Mouse (Mus musculus): Measurements from ENCODE around the gene Dmrtb1. TPM values are rescaled to one million over a fixed set of nuclear protein-coding genes. Genes with fewer than 3 reads are reported as not detected.

Dmrtb1 gene
- total RNA-seq, 2 experiments from 2014 or later = not detected

- ATAC-seq (replicated peaks; ENCODE audit: low FRiP score, low TSS enrichment, poor library complexity, severe bottlenecking) = no peak
These were observed 849 bp downstream of the Dmrtb1 start for GRCm38 (mm10) chr4:107683006-107683756.

GRCm38 (mm10) chr4:107681099-107681849, 2.8 kb downstream of the Dmrtb1 start:
- ATAC-seq (replicated peaks; ENCODE audit: low FRiP score, low TSS enrichment, poor library complexity, severe bottlenecking) = no peak

GRCm38 (mm10) chr4:107680311-107681098, 3.5 kb downstream of the Dmrtb1 start:
- no peak for ATAC-seq (replicated peaks; ENCODE audit: low FRiP score, low TSS enrichment, poor library complexity, severe bottlenecking)

- ATAC-seq (replicated peaks; ENCODE audit: low FRiP score, low TSS enrichment, poor library complexity, severe bottlenecking) = no peak
These were observed 8.4 kb downstream of the Dmrtb1 start for GRCm38 (mm10) chr4:107675645-107676044.

GRCm38 (mm10) chr4:107674322-107674644, 9.7 kb downstream of the Dmrtb1 start:
- no peak for ATAC-seq (replicated peaks; ENCODE audit: low FRiP score, low TSS enrichment, poor library complexity, severe bottlenecking)

GRCm38 (mm10) chr4:107673638-107674321, 10.2 kb downstream of the Dmrtb1 start:
- ATAC-seq (replicated peaks; ENCODE audit: low FRiP score, low TSS enrichment, poor library complexity, severe bottlenecking) = peak; percentile 97

GRCm38 (mm10) chr4:107670731-107671130, 13.3 kb downstream of the Dmrtb1 start:
- no peak for ATAC-seq (replicated peaks; ENCODE audit: low FRiP score, low TSS enrichment, poor library complexity, severe bottlenecking)

GRCm38 (mm10) chr4:107668514-107668913, 15.5 kb downstream of the Dmrtb1 start:
- ATAC-seq (replicated peaks; ENCODE audit: low FRiP score, low TSS enrichment, poor library complexity, severe bottlenecking) = no peak

GRCm38 (mm10) chr4:107660649-107661048, 23.4 kb downstream of the Dmrtb1 start:
- no peak for ATAC-seq (replicated peaks; ENCODE audit: low FRiP score, low TSS enrichment, poor library complexity, severe bottlenecking)

- no peak for ATAC-seq (replicated peaks; ENCODE audit: low FRiP score, low TSS enrichment, poor library complexity, severe bottlenecking)
These were observed 30.8 kb downstream of the Dmrtb1 start for GRCm38 (mm10) chr4:107653280-107653643.

GRCm38 (mm10) chr4:107652598-107653279, 31.3 kb downstream of the Dmrtb1 start:
- ATAC-seq (replicated peaks; ENCODE audit: low FRiP score, low TSS enrichment, poor library complexity, severe bottlenecking) = peak; percentile 83

GRCm38 (mm10) chr4:107651021-107651496, 33.0 kb downstream of the Dmrtb1 start:
- ATAC-seq (replicated peaks; ENCODE audit: low FRiP score, low TSS enrichment, poor library complexity, severe bottlenecking) = no peak

- ATAC-seq (replicated peaks; ENCODE audit: low FRiP score, low TSS enrichment, poor library complexity, severe bottlenecking) = no peak
These were observed 35.0 kb downstream of the Dmrtb1 start for GRCm38 (mm10) chr4:107648959-107649485.

- ATAC-seq (replicated peaks; ENCODE audit: low FRiP score, low TSS enrichment, poor library complexity, severe bottlenecking) = no peak
These were observed 42.4 kb downstream of the Dmrtb1 start for GRCm38 (mm10) chr4:107641624-107642023.

GRCm38 (mm10) chr4:107638303-107638702, 45.7 kb downstream of the Dmrtb1 start:
- no peak for ATAC-seq (replicated peaks; ENCODE audit: low FRiP score, low TSS enrichment, poor library complexity, severe bottlenecking)

GRCm38 (mm10) chr4:107637670-107638069, 46.4 kb downstream of the Dmrtb1 start:
- peak; percentile 70 for ATAC-seq (replicated peaks; ENCODE audit: low FRiP score, low TSS enrichment, poor library complexity, severe bottlenecking)

- no peak for ATAC-seq (replicated peaks; ENCODE audit: low FRiP score, low TSS enrichment, poor library complexity, severe bottlenecking)
These were observed 47.9 kb downstream of the Dmrtb1 start for GRCm38 (mm10) chr4:107636099-107636498.

- ATAC-seq (replicated peaks; ENCODE audit: low FRiP score, low TSS enrichment, poor library complexity, severe bottlenecking) = no peak
These were observed 49.4 kb downstream of the Dmrtb1 start for GRCm38 (mm10) chr4:107634631-107635030.

- ATAC-seq (replicated peaks; ENCODE audit: low FRiP score, low TSS enrichment, poor library complexity, severe bottlenecking) = no peak
These were observed 55.1 kb downstream of the Dmrtb1 start for GRCm38 (mm10) chr4:107628921-107629411.
